Mouse (Mus musculus) cerebellum, adult 2 months (tissue): ENCODE measurements around the gene Gm3336. TPM values are rescaled to one million over a fixed set of nuclear protein-coding genes. Genes with fewer than 3 reads are reported as not detected.

ENCODE experiments used
- DNase-seq, 2 experiments: peaks; one replicate each; pipeline ENCODE4 v3.0.0; 2021
- H3K27ac ChIP-seq: fragments of 200-500 bp; 2 replicates; pipeline ENCODE4 v1.5.1; 2012; ENCODE audit warnings: low read length, control low read depth, inconsistent platforms; ENCODE audit not compliant: insufficient read depth
- H3K27me3 ChIP-seq: fragments of 200-500 bp; 2 replicates; pipeline ENCODE4 v1.6.1; 2012; ENCODE audit warnings: inconsistent platforms, mild to moderate bottlenecking, low read length, moderate library complexity; ENCODE audit not compliant: control insufficient read depth, insufficient read depth
- H3K4me1 ChIP-seq: fragments of 200-500 bp; 2 replicates; pipeline ENCODE4 v1.6.1; 2011; ENCODE audit warnings: low read length; ENCODE audit not compliant: control insufficient read depth, insufficient read depth
- H3K4me3 ChIP-seq: fragments of 200-500 bp; replicated peaks from 2 replicates; pipeline ENCODE3; 2011; ENCODE audit warnings: mild to moderate bottlenecking, low read depth, low read length, control low read depth; ENCODE audit not compliant: insufficient read depth
- CTCF ChIP-seq: fragments of 200-500 bp; IDR thresholded peaks from 2 replicates; pipeline ENCODE4 v1.5.1; 2011; ENCODE audit warnings: low read depth, mild to moderate bottlenecking, control low read depth, low read length, moderate library complexity, borderline replicate concordance; ENCODE audit not compliant: insufficient read depth
- POLR2A ChIP-seq: fragments of 200-500 bp; IDR thresholded peaks from 2 replicates; pipeline ENCODE4 v1.6.1; 2011; ENCODE audit warnings: low read length, control low read depth, borderline replicate concordance; ENCODE audit not compliant: insufficient read depth
- WGBS: fragments of 180-500 bp; shearing (Covaris S2); methylation state at CpG from one replicate; pipeline ENCODE4 v1.1.7; 2018; 5-methylcytosine and 5-hydroxymethylcytosine counted together
- polyA plus RNA-seq: library from polyadenylated mRNA; depleted of rRNA; stranded (reverse); fragments of >200 nt; gene quantifications from 2 replicates; pipeline ENCODE4 v1.2.3, GENCODE M21; 2012

The Gm3336 gene
- polyA plus RNA-seq, 1 experiment: not detected

GRCm38 (mm10) chr8:70742981-70743655, 24.8 kb downstream of the Gm3336 start:
- DNase-seq: no peak
- 22% methylated on average over 38 of the region's 38 CpGs for WGBS
- TF ChIP-seq CTCF (no peak), POLR2A (no peak)
- H3K27me3 ChIP-seq: no peaks in the 10 kb centered on the region
- no peak overlapping the region for H3K27ac ChIP-seq
- peaks cover 7% of the 10 kb centered on the region; the same call in 1 of the 2 replicates for H3K4me1 ChIP-seq
- H3K4me3 ChIP-seq: no peak overlapping the region

- Histone ChIP-seq H3K27ac (no peak overlapping the region), H3K4me3 (peak overlapping the region; percentile 68), H3K27me3 (no peaks in the 10 kb centered on the region), H3K4me1 (peaks cover 7% of the 10 kb centered on the region; the same call in 1 of the 2 replicates)
- WGBS: 5% methylated on average over 48 of the region's 48 CpGs
- no peak for TF ChIP-seq CTCF
- peak; percentile 46 to 60 for DNase-seq
Observed at GRCm38 (mm10) chr8:70743656-70744590, 25.6 kb downstream of the Gm3336 start.

- WGBS: 63% methylated on average over 11 of the region's 11 CpGs
- no peak for TF ChIP-seq POLR2A
- TF ChIP-seq CTCF: no peak
- Histone ChIP-seq H3K4me1 (peaks cover 7% of the 10 kb centered on the region; the same call in 1 of the 2 replicates), H3K4me3 (no peak overlapping the region), H3K27me3 (no peaks in the 10 kb centered on the region), H3K27ac (no peak overlapping the region)
- no peak for DNase-seq
Observed at GRCm38 (mm10) chr8:70744806-70745205, 26.5 kb downstream of the Gm3336 start.

GRCm38 (mm10) chr8:70745691-70746220, 27.4 kb downstream of the Gm3336 start:
- no peak for TF ChIP-seq POLR2A
- no peak for TF ChIP-seq CTCF
- Histone ChIP-seq H3K27ac (no peak overlapping the region), H3K4me3 (no peak overlapping the region), H3K27me3 (no peaks in the 10 kb centered on the region), H3K4me1 (peaks cover 7% of the 10 kb centered on the region; the same call in 1 of the 2 replicates)
- no peak for DNase-seq
- WGBS: 63% methylated on average over 19 of the region's 19 CpGs

- Histone ChIP-seq H3K27ac (no peak overlapping the region), H3K4me3 (no peak overlapping the region), H3K27me3 (no peaks in the 10 kb centered on the region), H3K4me1 (peaks cover 7% of the 10 kb centered on the region; the same call in 1 of the 2 replicates)
- DNase-seq: peak in 1 of 2 experiments; percentile 9
- TF ChIP-seq CTCF (no peak), POLR2A (no peak)
- 83% methylated on average over 9 of the region's 9 CpGs for WGBS
Observed at GRCm38 (mm10) chr8:70746676-70747075, 28.3 kb downstream of the Gm3336 start.

- Histone ChIP-seq H3K27me3 (no peaks in the 10 kb centered on the region), H3K27ac (no peak overlapping the region), H3K4me3 (no peak overlapping the region), H3K4me1 (peaks cover 7% of the 10 kb centered on the region; the same call in 1 of the 2 replicates)
- DNase-seq: peak in 1 of 2 experiments; percentile 6
- TF ChIP-seq CTCF (no peak), POLR2A (no peak)
- WGBS: 76% methylated on average over 18 of the region's 18 CpGs
Observed at GRCm38 (mm10) chr8:70747211-70747890, 29.0 kb downstream of the Gm3336 start.
